Mouse (Mus musculus) midbrain, embryonic 13.5 days (tissue): Measurements from ENCODE around the gene Gzmm. TPM values are rescaled to one million over a fixed set of nuclear protein-coding genes. Genes with fewer than 3 reads are reported as not detected.
"Not testable (repeated sequence)": the region's sequence is repeated elsewhere in the genome, so short reads cannot be mapped to it uniquely, and the experiment has no call there.

Experiments
- ATAC-seq: fragments of 200-750 bp; cut with Nextera tagmentation; 2 replicates; pipeline ENCODE4 v1.8.0; 2017; ENCODE audit warnings: mild to moderate bottlenecking, moderate TSS enrichment, moderate library complexity
- H3K27ac ChIP-seq: fragments of 300-500 bp; sonication (generic); 2 replicates; pipeline ENCODE4 v1.5.1; 2015; ENCODE audit warnings: inconsistent platforms, mild to moderate bottlenecking, moderate library complexity
- H3K27me3 ChIP-seq: fragments of 300-500 bp; sonication (generic); 2 replicates; pipeline ENCODE4 v1.6.1; 2015; ENCODE audit warnings: mild to moderate bottlenecking, inconsistent platforms
- H3K36me3 ChIP-seq: fragments of 300-500 bp; sonication (generic); 2 replicates; pipeline ENCODE4 v1.6.1; 2015; ENCODE audit warnings: mild to moderate bottlenecking, inconsistent platforms
- H3K4me1 ChIP-seq: fragments of 300-500 bp; sonication (generic); replicated peaks from 2 replicates; pipeline ENCODE4 v1.6.1; 2015; ENCODE audit warnings: inconsistent platforms
- H3K4me2 ChIP-seq: fragments of 300-500 bp; sonication (generic); replicated peaks from 2 replicates; pipeline ENCODE4 v1.6.1; 2015; ENCODE audit warnings: moderate library complexity, mild to moderate bottlenecking, inconsistent platforms
- H3K4me3 ChIP-seq: fragments of 300-500 bp; sonication (generic); replicated peaks from 2 replicates; pipeline ENCODE4 v1.5.1; 2015; ENCODE audit warnings: mild to moderate bottlenecking, inconsistent platforms
- H3K9ac ChIP-seq: fragments of 300-500 bp; sonication (generic); replicated peaks from 2 replicates; pipeline ENCODE4 v1.6.1; 2015; ENCODE audit warnings: mild to moderate bottlenecking, inconsistent platforms
- H3K9me3 ChIP-seq: fragments of 300-500 bp; sonication (generic); 2 replicates; pipeline ENCODE4 v1.6.1; 2016; ENCODE audit warnings: mild to moderate bottlenecking, inconsistent platforms
- WGBS: fragments of 180-500 bp; shearing (Covaris S2); methylation state at CpG from one replicate; pipeline ENCODE4 v1.1.7; 2015; 5-methylcytosine and 5-hydroxymethylcytosine counted together
- polyA plus RNA-seq: library from polyadenylated mRNA; unstranded; fragments of >200 nt; fragmentation: Nextera tagmentation; extraction: Ambion mirVana; gene quantifications from 2 replicates; pipeline ENCODE4 v1.2.1, GENCODE M21; 2015

The Gzmm gene
- polyA plus RNA-seq, 1 experiment from 2014 or later: 1.4 TPM

DNA sequence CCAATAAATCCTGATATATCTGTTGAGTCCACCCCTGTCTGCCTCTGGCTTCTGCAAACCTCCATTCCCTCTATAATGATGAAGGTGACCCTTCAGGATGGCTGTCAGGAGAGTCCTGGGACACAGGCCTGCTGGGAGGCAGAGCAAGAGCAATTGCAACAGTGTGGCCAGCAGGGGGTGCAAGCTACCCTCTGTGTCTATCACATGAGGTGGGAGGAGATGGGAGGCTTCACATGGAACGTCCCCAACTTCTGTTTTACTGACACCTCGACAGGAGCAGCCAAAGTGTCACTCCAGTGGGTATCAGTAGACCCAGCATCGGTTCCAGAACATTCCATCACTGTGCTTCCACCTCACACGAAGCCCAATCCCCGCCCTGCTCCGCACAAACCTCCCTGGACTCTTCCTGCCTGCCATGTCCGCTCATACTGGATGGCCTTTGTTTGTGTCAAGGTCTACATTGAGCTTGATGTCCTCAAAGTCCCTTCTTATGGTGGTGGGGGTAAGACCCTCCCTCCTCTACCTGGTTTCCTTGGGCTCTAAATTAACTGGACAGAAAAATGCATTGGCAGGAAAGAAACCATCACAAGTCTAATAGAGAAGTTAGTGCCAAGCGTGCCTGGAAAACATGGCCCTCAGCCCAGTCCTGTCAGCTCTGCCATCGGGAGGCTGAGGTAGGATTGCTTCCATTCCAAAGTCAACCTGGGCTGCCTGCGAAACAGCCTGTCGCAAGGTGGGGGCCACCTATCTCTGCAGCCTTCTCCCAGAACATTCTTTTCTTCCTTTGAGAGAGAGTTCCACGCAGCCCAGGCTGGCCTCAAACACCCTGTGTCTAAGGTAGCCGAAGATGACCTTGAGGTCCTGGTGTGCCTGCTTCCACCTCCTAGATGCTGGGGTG is 6.7 kb downstream of the Gzmm start:
- Histone ChIP-seq H3K4me3 (no peak overlapping the region), H3K4me2 (no peak overlapping the region), H3K9me3 (no peaks in the 10 kb centered on the region), H3K4me1 (no peaks in the 10 kb centered on the region; the same call in 1 of the 2 replicates), H3K27me3 (no peaks in the 10 kb centered on the region), H3K36me3 (no peaks in the 10 kb centered on the region), H3K9ac (0 out of 2 replicates have a peak overlapping the region, but pooled peaks have one; percentile 5), H3K27ac (no peak overlapping the region)
- 70% methylated on average over 13 of the region's 13 CpGs for WGBS
- 0 out of 2 replicates have a peak, but pooled peaks have one; percentile 24 for ATAC-seq

DNA sequence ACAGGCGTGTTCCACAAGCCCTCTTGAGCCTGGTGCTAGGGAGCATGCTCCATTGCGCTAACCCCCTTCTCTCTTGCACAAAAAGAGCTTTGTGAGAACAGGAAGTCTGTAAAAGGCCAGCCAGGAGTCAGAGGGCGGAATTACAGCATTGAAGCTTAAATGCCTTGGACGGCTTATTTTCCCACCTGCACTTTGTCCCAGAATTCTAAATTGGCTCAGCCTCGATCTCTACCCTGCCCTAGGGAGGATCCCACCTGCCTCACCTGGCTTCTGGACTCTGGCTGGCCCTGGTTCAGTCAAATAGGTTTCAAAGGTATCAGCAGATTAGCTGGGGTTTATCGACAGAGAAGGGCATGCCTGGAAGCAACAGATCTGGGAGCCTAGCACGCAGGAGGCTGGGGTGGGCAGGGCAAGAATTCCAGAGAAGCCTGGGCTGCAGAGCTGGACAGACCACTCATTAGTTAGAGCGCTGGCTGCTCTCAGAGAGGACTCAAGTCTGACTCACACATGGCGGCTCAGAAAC is 7.4 kb downstream of the Gzmm start:
- no peaks in the 10 kb centered on the region; the same call in 1 of the 2 replicates for H3K4me1 ChIP-seq
- H3K9me3 ChIP-seq: no peaks in the 10 kb centered on the region
- H3K9ac ChIP-seq: 0 out of 2 replicates have a peak overlapping the region, but pooled peaks have one; percentile 5
- no peaks in the 10 kb centered on the region for H3K27me3 ChIP-seq
- H3K36me3 ChIP-seq: no peaks in the 10 kb centered on the region
- H3K4me2 ChIP-seq: no peak overlapping the region
- H3K27ac ChIP-seq: no peak overlapping the region
- WGBS: 82% methylated on average over 9 of the region's 9 CpGs
- ATAC-seq: no peak
- no peak overlapping the region for H3K4me3 ChIP-seq

DNA sequence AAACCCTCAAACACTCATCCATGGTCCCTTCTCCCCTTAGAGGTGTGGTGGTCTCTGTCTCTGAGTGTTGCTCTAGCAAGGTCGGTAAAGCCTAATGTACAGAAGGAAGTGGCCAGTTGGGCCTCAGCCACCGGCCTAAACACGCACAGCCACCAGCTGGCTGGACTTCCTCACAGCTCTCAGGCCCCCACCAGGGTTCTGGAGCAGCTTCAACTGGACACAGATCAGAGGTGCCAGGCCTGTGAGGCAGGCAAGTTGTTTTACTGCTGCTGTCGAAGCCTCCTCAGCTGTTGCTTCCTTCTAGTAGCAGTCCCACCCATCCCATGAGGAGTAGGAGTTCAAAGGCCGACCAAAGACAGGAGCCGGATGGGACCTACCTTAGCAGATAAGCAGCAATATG is 9.1 kb downstream of the Gzmm start:
- Histone ChIP-seq H3K27me3 (no peaks in the 10 kb centered on the region), H3K4me1 (no peaks in the 10 kb centered on the region; the same call in 1 of the 2 replicates), H3K27ac (no peak overlapping the region), H3K9ac (no peak overlapping the region), H3K4me2 (no peak overlapping the region), H3K4me3 (no peak overlapping the region), H3K9me3 (no peaks in the 10 kb centered on the region), H3K36me3 (no peaks in the 10 kb centered on the region)
- ATAC-seq: no peak
- 80% methylated on average over 6 of the region's 6 CpGs for WGBS

DNA sequence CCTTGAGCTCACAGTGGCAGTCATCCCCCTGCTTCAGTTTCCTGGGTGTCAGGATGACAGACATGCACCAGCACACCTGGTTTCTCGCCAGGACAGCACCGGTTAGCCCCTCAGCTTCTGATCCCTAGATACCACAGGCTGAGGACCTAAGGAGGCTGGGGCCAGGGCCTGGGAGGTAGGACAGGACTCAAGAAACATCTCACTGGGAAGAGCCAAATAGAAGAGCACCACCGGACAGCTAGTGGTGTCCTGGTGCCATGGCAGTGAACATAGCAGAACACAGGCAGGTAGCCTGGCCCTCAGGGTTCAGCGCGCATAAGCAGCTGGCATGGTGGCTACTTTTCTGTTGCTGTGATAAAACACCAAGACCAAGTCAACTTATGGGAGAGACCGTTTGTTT is 9.6 kb downstream of the Gzmm start:
- no peaks in the 10 kb centered on the region; the same call in 1 of the 2 replicates for H3K4me1 ChIP-seq
- no peak overlapping the region for H3K27ac ChIP-seq
- 93% methylated on average over 6 of the region's 6 CpGs for WGBS

DNA sequence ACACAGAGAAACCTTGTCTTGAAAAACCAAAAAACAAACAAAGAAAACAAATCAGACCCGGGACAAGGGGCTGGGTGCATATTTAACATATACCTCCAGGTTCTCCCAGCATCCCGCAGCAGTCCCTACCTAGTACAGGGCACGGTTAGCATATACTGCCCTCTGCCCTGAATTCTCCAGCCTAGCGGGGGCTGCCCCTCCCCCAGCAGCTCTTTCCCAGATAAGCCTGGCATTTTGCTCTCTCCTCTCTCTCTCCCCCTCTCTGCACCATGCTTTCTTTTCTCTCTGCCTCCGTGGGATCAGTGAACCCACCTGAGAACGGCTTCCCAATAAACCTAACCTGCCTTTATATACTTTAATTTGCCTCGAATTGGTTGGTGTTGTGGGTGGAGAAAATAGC is 11.9 kb downstream of the Gzmm start:
- no peaks in the 10 kb centered on the region for H3K9me3 ChIP-seq
- H3K27me3 ChIP-seq: no peaks in the 10 kb centered on the region
- no peak for ATAC-seq
- no peak overlapping the region for H3K4me3 ChIP-seq
- no peak overlapping the region for H3K9ac ChIP-seq
- 45% methylated on average over 7 of the region's 7 CpGs for WGBS
- peaks cover 9% of the 10 kb centered on the region for H3K4me1 ChIP-seq
- H3K36me3 ChIP-seq: no peaks in the 10 kb centered on the region
- 0 out of 2 replicates have a peak overlapping the region, but pooled peaks have one; percentile 2 for H3K27ac ChIP-seq
- no peak overlapping the region for H3K4me2 ChIP-seq

More for the DNA sequence above, 9.6 kb downstream of the Gzmm start:
- no peaks in the 10 kb centered on the region for H3K9me3 ChIP-seq
- ATAC-seq: no peak
- no peaks in the 10 kb centered on the region for H3K36me3 ChIP-seq
- H3K4me2 ChIP-seq: no peak overlapping the region
- H3K4me3 ChIP-seq: no peak overlapping the region
- H3K9ac ChIP-seq: no peak overlapping the region
- no peaks in the 10 kb centered on the region for H3K27me3 ChIP-seq

DNA sequence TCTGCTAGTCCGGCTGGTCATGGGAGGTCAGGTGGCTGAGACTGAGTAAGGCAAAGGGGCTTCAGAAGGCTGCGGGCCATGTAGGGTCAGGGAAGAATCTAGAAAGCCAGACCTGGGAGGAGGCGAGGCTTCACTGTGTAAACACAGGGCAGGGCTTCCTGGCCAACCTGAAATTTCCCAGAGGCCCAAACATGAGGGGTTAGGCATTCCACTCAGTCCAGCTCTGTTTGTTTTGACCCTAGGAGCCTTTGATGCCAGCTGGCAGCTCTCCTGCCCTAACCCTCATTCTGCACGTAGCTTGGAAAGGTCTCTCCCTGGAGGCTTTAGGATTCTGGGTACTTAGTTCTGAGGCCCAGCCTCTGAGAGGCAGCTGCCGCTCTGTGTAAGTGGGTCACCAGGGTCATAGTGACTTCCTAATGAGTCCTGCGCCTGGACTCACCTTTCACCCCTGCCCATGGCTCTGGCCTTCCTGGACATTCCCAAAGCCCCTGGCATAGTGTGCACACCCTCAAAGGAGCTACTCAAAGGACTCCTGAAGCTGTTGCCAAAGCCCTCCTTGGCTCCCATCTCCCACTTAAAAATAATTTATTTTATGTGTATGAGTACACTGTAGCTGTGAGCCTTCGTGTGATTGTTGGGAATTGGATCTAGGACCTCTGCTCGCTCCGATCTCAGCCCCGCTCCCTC is 12.8 kb downstream of the Gzmm start:
- WGBS: 72% methylated on average over 10 of the region's 10 CpGs

DNA sequence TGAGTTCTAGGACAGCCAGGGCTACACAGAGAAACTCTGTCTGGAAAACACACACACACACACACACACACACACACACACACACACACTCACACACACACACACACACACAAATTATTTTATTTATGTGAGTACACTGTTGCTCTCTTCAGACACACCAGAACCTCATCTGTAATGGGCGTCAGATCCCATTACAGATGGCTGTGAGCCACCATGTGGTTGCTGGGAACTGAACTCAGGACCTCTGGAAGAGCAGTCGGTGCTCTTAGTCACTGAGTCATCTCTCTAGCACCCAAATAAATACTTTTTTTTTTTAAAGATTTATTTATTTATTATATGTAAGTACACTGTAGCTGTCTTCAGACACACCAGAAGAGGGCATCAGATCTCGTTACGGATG is 14.2 kb downstream of the Gzmm start:
- H3K4me2 ChIP-seq, H3K27me3 ChIP-seq, H3K4me3 ChIP-seq, H3K27ac ChIP-seq, H3K36me3 ChIP-seq, ATAC-seq, H3K9me3 ChIP-seq, H3K9ac ChIP-seq: not testable (repeated sequence)
- WGBS: 89% methylated on average over 4 of the region's 4 CpGs
- H3K4me1 ChIP-seq: peaks cover 32% of the 10 kb centered on the region

More for the DNA sequence above, 12.8 kb downstream of the Gzmm start:
- no peaks in the 10 kb centered on the region for H3K36me3 ChIP-seq
- H3K4me3 ChIP-seq: no peak overlapping the region
- 0 out of 2 replicates have a peak overlapping the region, but pooled peaks have one; percentile 2 for H3K27ac ChIP-seq
- no peak for ATAC-seq
- peaks cover 18% of the 10 kb centered on the region for H3K4me1 ChIP-seq
- H3K4me2 ChIP-seq: no peak overlapping the region
- H3K9ac ChIP-seq: 0 out of 2 replicates have a peak overlapping the region, but pooled peaks have one; percentile 20
- no peaks in the 10 kb centered on the region for H3K9me3 ChIP-seq
- H3K27me3 ChIP-seq: no peaks in the 10 kb centered on the region

DNA sequence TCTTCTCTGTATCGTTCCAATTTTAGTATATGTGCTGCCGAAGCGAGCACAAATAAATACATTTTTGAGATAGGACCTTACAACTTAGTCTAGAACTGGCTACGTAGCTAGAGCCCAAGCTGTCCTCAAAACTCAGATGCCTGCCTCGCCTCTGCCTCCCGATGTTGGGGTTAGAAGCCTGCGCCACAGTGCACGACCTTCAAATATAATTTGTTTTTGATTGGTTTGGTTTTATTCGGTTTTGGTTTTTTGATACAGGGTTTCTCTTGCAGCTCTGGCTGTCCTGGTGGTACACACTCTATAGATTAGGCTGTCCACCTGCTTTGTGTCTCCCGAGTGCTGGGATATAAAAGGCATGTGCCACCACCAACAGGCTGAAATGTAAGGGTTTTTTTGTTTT is 14.7 kb downstream of the Gzmm start:
- peak overlapping the region; percentile 98 for H3K4me2 ChIP-seq
- 73% methylated on average over 10 of the region's 10 CpGs for WGBS
- H3K27ac ChIP-seq: peak overlapping the region; percentile 81
- peak overlapping the region; percentile 72 for H3K4me3 ChIP-seq
- H3K4me1 ChIP-seq: peaks cover 33% of the 10 kb centered on the region
- peaks cover 3% of the 10 kb centered on the region for H3K36me3 ChIP-seq
- peak overlapping the region; percentile 36; the same call in 1 of the 2 replicates for H3K9ac ChIP-seq
- no peaks in the 10 kb centered on the region for H3K27me3 ChIP-seq
- H3K9me3 ChIP-seq: no peaks in the 10 kb centered on the region
- ATAC-seq: no peak; the same call in 1 of the 2 replicates

DNA sequence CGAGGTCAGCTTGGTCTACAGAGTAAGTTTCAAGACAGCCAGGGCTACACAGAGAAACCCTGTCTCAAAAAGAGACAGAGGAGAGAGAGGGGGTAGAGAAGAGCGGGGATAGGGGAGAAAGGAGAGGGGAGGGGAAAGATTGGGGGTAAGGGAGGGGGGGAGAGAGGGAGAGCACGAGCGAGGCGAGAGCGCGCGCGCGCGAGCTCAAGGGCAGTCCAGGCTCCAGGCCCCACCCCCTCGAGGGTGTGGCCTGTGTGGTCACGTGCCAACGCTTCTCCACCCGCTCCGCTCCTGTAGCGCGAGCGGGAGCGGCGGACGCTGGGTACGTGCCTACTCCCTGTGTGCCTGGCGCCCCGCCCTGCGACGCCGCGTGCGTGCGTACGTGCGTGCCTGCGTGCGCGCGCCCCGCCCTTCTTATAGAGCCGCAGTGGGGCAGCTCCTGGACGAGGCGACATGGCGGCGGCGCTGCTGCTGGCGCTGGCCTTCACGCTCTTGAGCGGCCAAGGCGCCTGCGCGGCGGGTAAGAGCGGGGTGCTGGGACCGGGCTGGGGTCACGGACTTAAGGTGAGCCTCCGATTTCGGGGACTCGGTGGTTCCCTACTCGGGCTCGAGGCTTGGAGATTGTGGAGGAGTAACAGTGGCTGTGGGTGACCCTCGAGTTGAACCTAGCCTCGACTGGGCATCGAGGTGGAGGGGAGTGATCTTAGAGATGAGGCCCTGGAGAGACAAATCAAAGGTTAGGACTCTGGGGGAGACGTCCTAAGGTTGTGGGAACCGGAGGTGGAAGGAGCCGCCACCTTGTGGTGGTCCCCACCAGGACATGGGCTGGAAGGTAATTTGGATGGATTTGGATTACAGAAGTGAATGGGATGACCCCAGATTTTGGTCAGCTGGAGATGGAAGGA is 15.5 kb downstream of the Gzmm start, which contains the start of gene Bsg:
Gene Bsg, plus strand, starts transcription at position 427 of the 905 bp plus-strand sequence.
- peak within 1 kb of the TSS; percentile 72 for H3K4me3 ChIP-seq
- WGBS: under 1% methylated on average over 63 of the region's 65 CpGs
- no peaks in the 10 kb centered on the region for H3K27me3 ChIP-seq
- ATAC-seq: peak; percentile 97
- peak within 1 kb of the TSS; percentile 81 for H3K27ac ChIP-seq
- no peaks in the 10 kb centered on the region for H3K9me3 ChIP-seq
- peaks cover 11% of the 10 kb centered on the region for H3K36me3 ChIP-seq
- H3K9ac ChIP-seq: peak within 1 kb of the TSS; percentile 87
- H3K4me1 ChIP-seq: peaks cover 35% of the 10 kb centered on the region
- peak within 1 kb of the TSS; percentile 98 for H3K4me2 ChIP-seq

DNA sequence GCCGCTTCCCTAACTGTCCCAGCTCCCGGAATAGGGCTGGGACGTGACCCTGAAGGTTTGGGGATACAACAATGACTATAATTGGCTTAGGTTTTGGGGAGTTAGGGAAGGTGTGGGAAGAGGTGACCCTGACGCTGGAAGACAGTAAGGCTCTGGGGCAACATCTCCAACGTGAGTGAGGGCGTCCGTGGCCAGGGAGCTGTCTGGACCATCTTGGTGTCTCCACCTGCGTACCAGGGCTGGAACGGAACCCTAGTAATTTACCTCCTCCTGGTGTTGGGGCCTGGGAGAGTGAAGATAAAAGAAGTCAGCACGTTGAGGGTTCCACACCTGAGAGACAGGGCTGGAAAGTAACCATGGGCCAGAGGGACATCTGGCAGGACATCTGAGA is 16.1 kb downstream of the Gzmm start:
- H3K36me3 ChIP-seq: peaks cover 17% of the 10 kb centered on the region
- peak overlapping the region; percentile 87 for H3K9ac ChIP-seq
- H3K4me1 ChIP-seq: peaks cover 35% of the 10 kb centered on the region
- 8% methylated on average over 10 of the region's 10 CpGs for WGBS
- ATAC-seq: peak; percentile 1
- H3K27ac ChIP-seq: peak overlapping the region; percentile 81
- H3K9me3 ChIP-seq: no peaks in the 10 kb centered on the region
- peak overlapping the region; percentile 98 for H3K4me2 ChIP-seq
- H3K27me3 ChIP-seq: no peaks in the 10 kb centered on the region
- peak overlapping the region; percentile 72 for H3K4me3 ChIP-seq

DNA sequence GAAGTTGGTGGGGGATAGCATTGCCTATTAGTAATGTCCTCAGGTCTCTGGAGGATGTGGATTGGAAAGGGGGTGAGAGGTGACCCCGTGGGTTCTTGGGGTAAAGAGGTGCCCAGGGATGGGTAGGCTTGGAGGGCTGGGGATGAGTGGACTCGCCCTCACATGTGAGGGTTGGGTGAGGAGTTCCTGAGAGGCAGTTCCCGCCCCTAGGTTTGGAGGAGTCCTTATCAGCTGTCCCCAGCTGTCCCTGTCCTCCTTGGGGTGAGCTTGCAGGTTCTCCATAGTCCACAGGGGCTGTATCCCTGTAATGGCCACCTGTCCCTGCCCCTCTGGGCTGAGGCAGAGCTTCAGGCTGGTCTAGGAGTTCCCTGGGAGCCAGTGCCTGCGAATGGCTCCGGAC is 17.1 kb downstream of the Gzmm start:
- WGBS: 80% methylated on average over 5 of the region's 5 CpGs
- Histone ChIP-seq H3K4me2 (peak overlapping the region; percentile 98), H3K36me3 (peaks cover 27% of the 10 kb centered on the region), H3K27ac (no peak overlapping the region), H3K9ac (peak overlapping the region; percentile 87), H3K4me1 (peaks cover 35% of the 10 kb centered on the region), H3K4me3 (peak overlapping the region; percentile 72), H3K9me3 (no peaks in the 10 kb centered on the region), H3K27me3 (no peaks in the 10 kb centered on the region)
- ATAC-seq: no peak
